Mouse (Mus musculus): ENCODE data around the gene Lrrc46. TPM values are rescaled to one million over a fixed set of nuclear protein-coding genes. Genes with fewer than 3 reads are reported as not detected.

Lrrc46 gene
- polyA plus RNA-seq, 1 experiment from 2014 or later = 0.54 TPM

Small RNA genes lying within 50 kb of the gene (microRNA-seq; reads per million reads assigned to microRNA genes)
- gene Mir8103 = not detected

Other genes with a start within 250 kb of the Lrrc46 start
- 52.6 and 54.1 TPM in 2 replicates for gene Nfe2l1, start 211.4 kb downstream of the Lrrc46 start, polyA plus RNA-seq (2015; fragmentation: Nextera tagmentation; extraction: Ambion mirVana)
- 124 and 125 TPM in 2 replicates for gene Copz2, start 191.5 kb downstream of the Lrrc46 start, polyA plus RNA-seq (2015; fragmentation: Nextera tagmentation; extraction: Ambion mirVana)
- 67.2 and 76.5 TPM in 2 replicates for gene Cdk5rap3, start 124.9 kb downstream of the Lrrc46 start, polyA plus RNA-seq (2015; fragmentation: Nextera tagmentation; extraction: Ambion mirVana)
- 55.2 and 65.6 TPM in 2 replicates for gene Prr15l, start 113.3 kb downstream of the Lrrc46 start, polyA plus RNA-seq (2015; fragmentation: Nextera tagmentation; extraction: Ambion mirVana)
- 63.6 and 85.7 TPM in 2 replicates for gene Pnpo, start 97.4 kb downstream of the Lrrc46 start, polyA plus RNA-seq (2015; fragmentation: Nextera tagmentation; extraction: Ambion mirVana)
- 12.7 and 13.5 TPM in 2 replicates for gene Sp2, start 58.4 kb downstream of the Lrrc46 start, polyA plus RNA-seq (2015; fragmentation: Nextera tagmentation; extraction: Ambion mirVana)
- gene Sp6, start 28.0 kb downstream of the Lrrc46 start, polyA plus RNA-seq (2015; fragmentation: Nextera tagmentation; extraction: Ambion mirVana) = 1.4 and 3.7 TPM in 2 replicates
- 19.7 and 20.1 TPM in 2 replicates for gene Scrn2, start 11.5 kb downstream of the Lrrc46 start, polyA plus RNA-seq (2015; fragmentation: Nextera tagmentation; extraction: Ambion mirVana)
- 78.8 and 85.1 TPM in 2 replicates for gene Mrpl10, start 153 bp upstream of the Lrrc46 start, polyA plus RNA-seq (2015; fragmentation: Nextera tagmentation; extraction: Ambion mirVana)
- gene Osbpl7, start 9.2 kb upstream of the Lrrc46 start, polyA plus RNA-seq (2015; fragmentation: Nextera tagmentation; extraction: Ambion mirVana) = 7.8 and 9.5 TPM in 2 replicates
- 0.24 TPM in 1 of 2 replicates, not detected in the other for gene Tbx21, start 73.9 kb upstream of the Lrrc46 start, polyA plus RNA-seq (2015; fragmentation: Nextera tagmentation; extraction: Ambion mirVana)
- 4.1 and 5.3 TPM in 2 replicates for gene Tbkbp1, start 110.1 kb upstream of the Lrrc46 start, polyA plus RNA-seq (2015; fragmentation: Nextera tagmentation; extraction: Ambion mirVana)
- 47.2 and 50.2 TPM in 2 replicates for gene Kpnb1, start 146.5 kb upstream of the Lrrc46 start, polyA plus RNA-seq (2015; fragmentation: Nextera tagmentation; extraction: Ambion mirVana)
- 80.9 and 84.7 TPM in 2 replicates for gene Npepps, start 239.2 kb upstream of the Lrrc46 start, polyA plus RNA-seq (2015; fragmentation: Nextera tagmentation; extraction: Ambion mirVana)